27 mouse cellular contexts compared by ENCODE assay signal in the genomic region with DNA sequence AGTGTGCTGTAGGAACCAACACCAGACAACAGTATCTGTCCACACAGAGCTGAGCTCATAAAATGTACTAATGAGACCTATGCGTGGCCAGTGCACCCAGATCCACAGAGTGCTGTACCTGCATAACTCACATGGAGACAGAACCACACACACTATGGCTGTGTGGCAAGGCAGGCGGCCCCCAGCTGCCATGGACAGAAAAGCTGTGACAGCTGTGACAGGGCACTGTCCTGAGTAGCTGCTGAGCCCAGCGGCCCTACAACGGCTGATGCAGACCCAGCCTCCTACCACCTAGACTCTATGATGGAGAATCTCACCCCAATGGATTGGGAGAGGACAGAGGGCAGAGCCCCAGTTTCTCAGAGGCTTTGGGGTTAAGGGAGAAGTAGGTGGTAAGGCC. TPM values are rescaled to one million over a fixed set of nuclear protein-coding genes. Genes with fewer than 3 reads are reported as not detected.
"Had no signal": no experiment of that assay in that cellular context is flagged by ENCODE, and none has a peak within 500 bp of the region (broad histone marks: within the 10 kb centered on the region; RNA-seq: fewer than 3 reads in every experiment).

No protein-coding gene starts in this region.

- H3K27me3 ChIP-seq: heart, embryonic 13.5 days; heart, embryonic 15.5 days; hindbrain, embryonic 13.5 days; hindbrain, embryonic 15.5 days; kidney, embryonic 15.5 days; liver, embryonic 13.5 days had no signal

- ATAC-seq: hindbrain, postnatal 0 days; intestine, embryonic 16.5 days had no signal

- H3K9ac ChIP-seq: heart, embryonic 13.5 days; heart, embryonic 15.5 days; hindbrain, embryonic 13.5 days; hindbrain, embryonic 15.5 days; kidney, embryonic 15.5 days; liver, embryonic 13.5 days had no signal

- H3K4me2 ChIP-seq: heart, embryonic 11.5 days; heart, embryonic 13.5 days; heart, embryonic 15.5 days; hindbrain, embryonic 13.5 days; hindbrain, embryonic 15.5 days; kidney, embryonic 15.5 days; liver, embryonic 11.5 days; liver, embryonic 13.5 days had no signal

- H3K27ac ChIP-seq: heart, adult 2 months; heart, embryonic 13.5 days; heart, embryonic 15.5 days; hindbrain, embryonic 13.5 days; hindbrain, embryonic 15.5 days; hindbrain, postnatal 0 days; kidney, embryonic 15.5 days; kidney, postnatal 0 days; layer of hippocampus, adult 2 months; left cerebral cortex, adult 2 months; liver, embryonic 13.5 days had no signal

- DNase-seq: gastrocnemius, postnatal 14 days; gastrocnemius, postnatal 36 days; heart, adult 11 months; heart, postnatal 14 days; heart, postnatal 36 days; kidney, adult 11 months; kidney, adult 2 months; kidney, adult 9 months; kidney, postnatal 14 days; kidney, postnatal 4 days; liver; liver, embryonic 13.5 days had no signal

- H3K9me3 ChIP-seq: heart, embryonic 13.5 days; heart, embryonic 15.5 days; hindbrain, embryonic 13.5 days; hindbrain, embryonic 15.5 days; kidney, embryonic 15.5 days; liver, embryonic 13.5 days had no signal

- H3K4me3 ChIP-seq: heart, adult 2 months; heart, embryonic 13.5 days; heart, embryonic 15.5 days; hindbrain, embryonic 13.5 days; hindbrain, embryonic 15.5 days; kidney, embryonic 15.5 days; layer of hippocampus, adult 2 months; left cerebral cortex, adult 2 months; liver, embryonic 13.5 days had no signal

RNA-seq across cellular contexts. Expression of a gene that starts 23.5 kb away (rescaled TPM):
- total RNA-seq: hematopoietic stem cell, adult 5-6 weeks had no signal
- polyA plus RNA-seq: hindbrain, embryonic 11.5 days had no signal
